Mouse (Mus musculus) kidney, postnatal 0 days (tissue): ENCODE data around the gene Apoo. TPM values are rescaled to one million over a fixed set of nuclear protein-coding genes. Genes with fewer than 3 reads are reported as not detected.
A peak's percentile ranks its signal among the peaks of the same experiment; 100 is the strongest.
"Not testable (repeated sequence)": the region's sequence is repeated elsewhere in the genome, so short reads cannot be mapped to it uniquely, and the experiment has no call there.

Source experiments
- ATAC-seq: fragments of 200-750 bp; cut with Nextera tagmentation; replicated peaks from 2 replicates; pipeline ENCODE4 v1.8.0; 2017; ENCODE audit warnings: low read depth, moderate number of reproducible peaks, moderate TSS enrichment, moderate library complexity; ENCODE audit not compliant: low FRiP score
- DNase-seq: peaks from one replicate; pipeline ENCODE4 v3.0.0-alpha.2; 2016; ENCODE audit warnings: low spot score
- H3K27ac ChIP-seq: fragments of 300-500 bp; sonication (generic); 2 replicates; pipeline ENCODE4 v1.5.1; 2014; ENCODE audit warnings: mild to moderate bottlenecking
- H3K27me3 ChIP-seq: fragments of 300-500 bp; sonication (generic); 2 replicates; pipeline ENCODE4 v1.6.1; 2014; ENCODE audit warnings: low read length, mixed read lengths; ENCODE audit not compliant: insufficient read depth
- H3K36me3 ChIP-seq: fragments of 300-500 bp; sonication (generic); 2 replicates; pipeline ENCODE4 v1.6.1; 2014; ENCODE audit warnings: low read length, mixed read lengths; ENCODE audit not compliant: insufficient read depth
- H3K4me1 ChIP-seq: fragments of 300-500 bp; sonication (generic); replicated peaks from 2 replicates; pipeline ENCODE4 v1.6.1; 2014; ENCODE audit warnings: antibody characterized with exemption, low read length, mixed read lengths; ENCODE audit not compliant: insufficient read depth
- H3K4me2 ChIP-seq: fragments of 300-500 bp; sonication (generic); 2 replicates; pipeline ENCODE4 v1.6.1; 2014; ENCODE audit warnings: mild to moderate bottlenecking, low read length, moderate library complexity, mixed read lengths
- H3K4me3 ChIP-seq: fragments of 300-500 bp; sonication (generic); replicated peaks from 2 replicates; pipeline ENCODE4 v1.5.1; 2014; ENCODE audit warnings: low read depth, low read length
- H3K9ac ChIP-seq: fragments of 300-500 bp; sonication (generic); 2 replicates; pipeline ENCODE4 v1.6.1; 2014; ENCODE audit warnings: low read depth, low read length
- H3K9me3 ChIP-seq: fragments of 300-500 bp; sonication (generic); replicated peaks from 2 replicates; pipeline ENCODE4 v1.6.1; 2016; ENCODE audit warnings: low read length, inconsistent platforms, mixed read lengths
- CTCF ChIP-seq: IDR thresholded peaks from 2 replicates; pipeline ENCODE4 v1.5.1; 2016; ENCODE audit warnings: antibody characterized with exemption, low read depth, mild to moderate bottlenecking, moderate library complexity
- WGBS: fragments of 180-500 bp; shearing (Covaris S2); extraction: QIAGEN DNeasy Blood & Tissue Kit; methylation state at CpG from one replicate; pipeline ENCODE4 v1.1.7; 2014; 5-methylcytosine and 5-hydroxymethylcytosine counted together
- polyA plus RNA-seq: library from polyadenylated mRNA; unstranded; fragments of >200 nt; fragmentation: Nextera tagmentation; extraction: Ambion mirVana; gene quantifications from 2 replicates; pipeline ENCODE4 v1.2.1, GENCODE M21; 2015

The Apoo gene
- polyA plus RNA-seq, 1 experiment from 2014 or later = 170 TPM

DNA sequence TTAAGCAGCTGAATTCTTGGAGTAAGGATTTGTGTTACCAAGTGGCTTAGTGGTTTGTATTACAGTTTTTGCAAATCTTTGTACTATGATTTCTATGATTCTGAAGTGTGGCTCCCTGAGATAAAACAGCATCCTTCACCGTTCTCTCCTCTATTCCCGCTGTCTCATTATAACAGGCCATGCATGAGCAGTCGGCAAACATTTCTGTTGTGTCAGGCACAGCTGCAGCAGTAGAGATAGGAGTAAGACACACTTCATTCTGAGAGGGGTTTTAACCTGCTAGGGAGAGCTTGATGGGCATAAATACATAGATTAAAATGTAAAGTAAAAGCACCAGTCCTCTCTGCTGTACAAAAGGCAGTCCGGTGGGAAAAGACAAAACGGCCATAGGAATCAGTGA, 11.8 kb downstream of the Apoo start:
- Histone ChIP-seq H3K9me3 (no peaks in the 10 kb centered on the region), H3K27ac (no peak overlapping the region), H3K36me3 (no peaks in the 10 kb centered on the region), H3K4me1 (no peaks in the 10 kb centered on the region), H3K4me2 (no peak overlapping the region), H3K27me3 (0 out of 2 replicates have a peak, but pooled peaks cover 5% of the 10 kb centered on the region), H3K4me3 (no peak overlapping the region), H3K9ac (no peak overlapping the region)
- TF ChIP-seq CTCF = no peak
- 66% methylated on average over 5 of the region's 5 CpGs for WGBS
- DNase-seq (no peak), ATAC-seq (no peak)

DNA sequence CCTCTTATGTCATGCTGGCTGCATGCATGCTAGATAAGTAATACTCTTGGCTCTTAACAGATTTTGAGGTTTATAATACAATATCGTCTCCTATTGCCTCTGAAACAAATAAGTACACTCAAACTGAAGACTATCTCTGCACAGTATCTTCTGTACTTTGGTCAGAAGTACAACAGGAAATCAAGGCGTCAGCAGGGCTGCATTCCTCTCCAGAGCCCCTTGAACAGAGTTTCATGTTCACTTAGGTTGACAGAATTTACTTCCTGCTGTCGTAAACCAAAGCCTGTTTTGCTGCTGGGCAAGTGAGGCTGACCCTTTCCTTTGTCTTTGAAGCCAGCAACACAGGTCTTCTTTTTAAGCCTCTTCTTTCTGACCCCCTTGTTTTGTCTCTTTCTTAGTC, 42.1 kb downstream of the Apoo start:
- Histone ChIP-seq H3K27ac (no peak overlapping the region), H3K4me1 (no peaks in the 10 kb centered on the region), H3K36me3 (no peaks in the 10 kb centered on the region), H3K27me3 (no peaks in the 10 kb centered on the region), H3K9ac (no peak overlapping the region), H3K4me3 (no peak overlapping the region), H3K9me3 (no peaks in the 10 kb centered on the region), H3K4me2 (no peak overlapping the region)
- 54% methylated on average over 3 of the region's 3 CpGs for WGBS
- TF ChIP-seq CTCF = no peak
- ATAC-seq (no peak), DNase-seq (peak; percentile 25)

DNA sequence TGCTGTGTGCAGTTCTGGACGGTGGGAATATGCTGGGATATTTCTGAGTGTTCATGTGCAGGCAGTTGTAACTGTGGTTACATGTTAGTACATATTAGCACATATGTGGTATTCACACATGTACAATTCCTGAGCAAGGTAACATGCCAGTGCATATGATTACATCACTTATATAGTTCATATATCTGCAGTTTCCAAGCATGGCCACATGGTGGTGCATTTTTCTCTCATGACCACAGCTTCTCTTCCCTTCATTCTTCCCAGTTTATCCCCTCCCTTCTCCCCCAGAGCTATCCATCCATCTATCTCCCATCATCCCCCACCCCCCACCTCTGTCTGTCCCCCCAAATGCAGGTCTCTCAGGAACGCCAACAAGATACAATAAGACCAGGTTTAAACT, 53.3 kb downstream of the Apoo start:
- peak; percentile 51 for TF ChIP-seq CTCF
- Histone ChIP-seq H3K4me2 (no peak overlapping the region), H3K9me3 (no peaks in the 10 kb centered on the region), H3K4me3 (no peak overlapping the region), H3K9ac (no peak overlapping the region), H3K27me3 (no peaks in the 10 kb centered on the region), H3K27ac (no peak overlapping the region), H3K36me3 (no peaks in the 10 kb centered on the region), H3K4me1 (no peaks in the 10 kb centered on the region)
- no peak for ATAC-seq
- peak; percentile 9 for DNase-seq
- WGBS = 92% methylated on average over 2 of the region's 2 CpGs

DNA sequence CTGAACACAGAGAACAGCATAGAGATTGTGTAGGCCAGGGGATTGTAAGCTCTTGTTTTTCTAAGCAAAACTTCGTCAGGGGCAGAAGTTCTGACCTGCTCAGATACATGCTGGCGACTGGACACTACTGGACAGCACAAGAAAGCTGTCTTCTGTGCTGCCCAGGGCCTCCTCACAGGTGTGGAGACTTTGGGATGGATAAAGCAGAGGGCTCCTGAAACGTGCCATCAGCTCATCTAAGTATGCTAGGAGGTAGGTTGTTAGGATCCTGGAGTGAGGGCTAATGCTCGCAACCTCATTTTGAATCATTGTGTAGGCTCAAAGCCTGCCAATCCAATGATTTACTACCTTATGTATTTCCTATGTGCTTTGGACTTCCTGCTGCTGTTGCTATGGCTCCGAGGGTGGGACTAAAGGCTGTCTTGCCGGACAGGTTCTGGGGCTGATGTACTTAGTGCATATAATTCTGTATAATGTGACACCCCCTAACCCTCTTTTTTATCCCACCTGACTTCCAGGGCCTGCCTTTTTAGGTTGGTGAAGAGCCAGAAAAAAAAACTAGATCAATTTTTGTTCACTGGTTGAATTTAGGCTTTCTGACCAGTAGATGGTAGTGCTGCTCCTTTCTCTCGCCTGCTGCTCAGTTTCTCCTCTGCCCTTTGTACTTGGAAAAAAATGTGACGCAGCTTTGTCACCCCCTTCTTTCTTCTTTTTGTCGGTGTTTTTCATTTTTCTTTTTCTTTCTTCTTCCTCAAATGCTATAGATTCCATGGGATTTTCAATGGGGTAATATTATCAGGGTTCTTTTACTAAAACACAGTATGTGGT, 64.8 kb downstream of the Apoo start:
- DNase-seq (peak; percentile 64), ATAC-seq (0 out of 2 replicates have a peak, but pooled peaks have one; percentile 40)
- WGBS = 38% methylated on average over 9 of the region's 9 CpGs

DNA sequence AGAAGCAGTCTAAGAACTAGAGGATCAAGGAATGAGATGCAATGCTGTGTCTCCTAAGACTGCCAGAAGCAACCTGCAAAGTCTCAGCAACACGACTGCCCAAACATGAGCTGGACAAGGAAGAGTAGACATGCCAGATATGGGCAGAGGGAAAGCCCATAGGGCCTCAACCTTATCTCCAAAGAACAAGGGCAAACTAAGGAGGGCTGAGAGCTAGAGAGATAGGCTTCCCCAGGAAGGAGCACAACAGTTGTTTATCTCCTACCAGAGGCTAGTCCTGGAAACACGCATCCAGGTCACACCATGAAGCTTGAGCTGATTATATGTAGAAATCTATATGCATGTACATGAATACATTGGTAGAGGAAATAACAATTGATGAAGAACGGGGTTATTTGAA, 78.5 kb downstream of the Apoo start:
- H3K27me3 ChIP-seq, H3K27ac ChIP-seq, H3K9me3 ChIP-seq, H3K4me3 ChIP-seq, DNase-seq, H3K4me1 ChIP-seq, H3K4me2 ChIP-seq, H3K9ac ChIP-seq, H3K36me3 ChIP-seq, ATAC-seq: not testable (repeated sequence)
- WGBS = no CpG with 5 or more reads among the region's 3 CpGs

More for the DNA sequence above, 64.8 kb downstream of the Apoo start:
- no peaks in the 10 kb centered on the region for H3K4me1 ChIP-seq
- H3K9ac ChIP-seq = no peak overlapping the region
- no peaks in the 10 kb centered on the region for H3K27me3 ChIP-seq
- peak; percentile 71 for TF ChIP-seq CTCF
- H3K9me3 ChIP-seq = no peaks in the 10 kb centered on the region
- H3K27ac ChIP-seq = no peak overlapping the region
- no peak overlapping the region for H3K4me2 ChIP-seq
- H3K36me3 ChIP-seq = no peaks in the 10 kb centered on the region
- H3K4me3 ChIP-seq = no peak overlapping the region

DNA sequence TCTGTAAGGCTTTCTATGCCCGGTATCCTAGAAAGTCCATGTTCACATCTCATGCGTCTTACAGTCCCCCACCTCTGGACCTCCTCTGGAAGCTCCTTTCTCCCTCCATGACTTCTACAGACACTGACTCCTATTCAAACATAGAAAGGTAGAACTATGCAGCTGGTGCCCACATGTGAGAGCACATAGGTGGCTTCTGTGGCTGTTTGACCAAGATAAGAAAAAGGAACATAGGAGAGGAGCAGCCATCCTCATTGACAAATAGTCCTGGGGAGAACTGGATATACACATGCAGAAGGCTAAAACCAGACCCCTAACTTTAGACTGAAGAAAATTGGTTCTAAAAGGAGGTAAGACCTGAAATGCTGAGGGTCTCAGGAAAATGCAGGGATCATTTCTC, 79.1 kb downstream of the Apoo start:
- H3K4me2 ChIP-seq, DNase-seq, ATAC-seq, H3K27ac ChIP-seq, H3K4me3 ChIP-seq, H3K9ac ChIP-seq, H3K4me1 ChIP-seq, H3K9me3 ChIP-seq, H3K27me3 ChIP-seq, H3K36me3 ChIP-seq: not testable (repeated sequence)
- 98% methylated on average over 2 of the region's 2 CpGs for WGBS

DNA sequence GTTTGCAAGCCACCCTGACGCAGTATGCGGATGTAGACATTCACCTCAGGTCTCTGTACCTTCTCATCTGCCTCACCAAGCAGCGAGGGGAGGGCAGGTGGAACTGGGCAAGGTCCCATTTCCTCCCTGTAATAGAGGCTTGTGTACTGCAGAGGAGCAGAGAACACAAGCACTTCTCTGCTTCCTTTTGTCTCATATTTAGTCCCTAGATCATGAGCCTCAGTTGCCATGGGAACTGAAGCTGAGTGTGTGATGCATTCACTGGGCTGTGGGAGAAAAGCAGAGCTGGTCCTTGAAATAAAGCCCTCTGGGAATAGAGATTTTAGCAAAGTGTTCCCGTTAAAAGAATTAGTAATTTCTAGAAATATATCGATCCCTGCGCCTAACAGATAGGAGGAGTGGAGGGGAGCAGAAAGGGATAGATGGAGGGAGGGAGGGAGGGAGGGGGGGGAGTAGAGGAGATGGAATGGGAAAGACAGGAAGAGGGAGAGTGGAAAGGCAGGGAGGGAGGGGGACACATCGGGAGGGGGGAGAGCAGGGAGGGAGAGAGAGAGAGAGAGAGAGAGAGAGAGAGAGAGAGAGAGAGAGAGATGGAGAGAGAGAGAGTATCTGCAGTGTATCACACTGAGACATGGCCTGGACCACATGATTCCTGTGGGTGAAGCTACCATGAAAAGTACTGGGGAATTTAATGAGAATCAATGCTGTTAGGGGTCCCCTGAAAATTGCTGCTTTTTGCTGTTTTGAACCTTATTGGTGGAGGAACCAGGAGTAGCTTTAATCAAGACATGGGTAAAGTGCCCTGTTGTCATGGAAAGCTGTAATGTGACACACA, 83.3 kb downstream of the Apoo start:
- not testable (repeated sequence) for H3K9me3 ChIP-seq, H3K4me3 ChIP-seq, H3K9ac ChIP-seq, H3K4me1 ChIP-seq, H3K4me2 ChIP-seq, H3K27me3 ChIP-seq, H3K27ac ChIP-seq, H3K36me3 ChIP-seq, DNase-seq, ATAC-seq
- no CpG with 5 or more reads among the region's 7 CpGs for WGBS
